Mouse (Mus musculus) liver, adult (tissue): ENCODE measurements around the gene Blcap.

Experiments
- GATA4 ChIP-seq: IDR thresholded peaks from 2 replicates; pipeline ENCODE4 v1.6.1; 2014; ENCODE audit warnings: mild to moderate bottlenecking, low read length; ENCODE audit not compliant: insufficient replicate concordance

Blcap gene

DNA sequence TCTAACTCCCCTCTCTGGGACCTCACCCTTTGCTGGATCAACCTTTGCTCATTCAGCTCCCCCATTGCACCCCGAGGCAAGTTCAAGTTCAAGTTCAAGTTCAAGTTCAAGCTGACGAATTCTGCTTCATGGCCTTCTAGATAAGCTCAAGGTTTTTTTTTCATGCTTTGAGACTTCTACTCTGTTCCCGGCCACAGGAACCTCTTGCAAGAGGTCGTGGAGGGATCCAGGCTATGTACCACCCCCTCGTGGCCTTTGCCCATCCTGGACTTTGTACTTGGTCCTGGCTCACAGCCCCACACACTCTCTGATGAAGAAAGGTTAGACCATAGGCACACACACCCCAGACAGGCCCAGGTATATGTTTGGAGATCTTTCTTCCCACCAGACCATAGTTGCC is 61.9 kb downstream of the Blcap start:
- no peak for TF ChIP-seq GATA4

DNA sequence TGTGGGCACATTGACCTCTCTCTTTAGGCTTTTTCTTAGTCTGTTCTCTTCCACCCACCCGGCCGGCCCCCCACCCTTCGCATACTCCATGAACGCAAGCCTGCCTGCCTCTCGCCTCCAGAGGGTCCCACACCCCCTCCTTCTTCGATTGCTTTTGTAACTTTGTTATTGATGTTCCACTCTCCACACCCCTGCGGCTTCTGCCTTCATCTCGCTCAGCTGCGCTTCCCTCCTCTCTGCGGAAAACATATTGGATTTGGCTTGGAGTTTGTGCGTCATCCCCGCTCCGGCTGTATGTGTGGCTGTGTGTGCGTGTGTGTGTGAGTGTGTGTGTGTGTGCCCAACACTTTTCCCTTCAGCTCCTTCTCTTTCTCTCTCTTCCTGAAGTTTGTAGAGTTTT is 64.3 kb downstream of the Blcap start:
- TF ChIP-seq GATA4: no peak
